Mouse (Mus musculus) brain, adult 10 weeks (tissue): ENCODE measurements around the gene Olfr1298. TPM values are rescaled to one million over a fixed set of nuclear protein-coding genes. Genes with fewer than 3 reads are reported as not detected.

Source experiments
- polyA plus RNA-seq: library from polyadenylated mRNA; stranded (reverse); fragments of 350-450 nt; fragmentation: Illumina TruSeq; extraction: RNeasy Lipid Tissue Mini Kit (QIAGEN cat#74804); gene quantifications from one replicate; pipeline ENCODE4 v1.2.3, GENCODE M21; 2015; ENCODE audit warnings: low read depth, low replicate concordance

Gene Olfr1298
- not detected for polyA plus RNA-seq

GRCm38 (mm10) chr2:111649101-111649500 lies at the start of gene Olfr1298:
Gene Olfr1298 (minus strand): TSS chr2:111649201.

GRCm38 (mm10) chr2:111661119-111661518 lies 12.1 kb upstream of the Olfr1298 start, which contains the start of gene Olfr1299:
Gene Olfr1299 (plus strand): TSS chr2:111661419.

GRCm38 (mm10) chr2:111626397-111626796 lies 22.6 kb downstream of the Olfr1298 start, which contains the start of gene Olfr1297:
Gene Olfr1297 (minus strand): TSS chr2:111626497.

Other genes starting within 250 kb of the Olfr1298 start
- not detected for gene Olfr1286, start 226.1 kb downstream of the Olfr1298 start, polyA plus RNA-seq
- gene Olfr1287, start 200.1 kb downstream of the Olfr1298 start, polyA plus RNA-seq = not detected
- not detected for gene Olfr1288, start 175.1 kb downstream of the Olfr1298 start, polyA plus RNA-seq
- gene Olfr1289, start 168.4 kb downstream of the Olfr1298 start, polyA plus RNA-seq = not detected
- not detected for gene Olfr1290, start 155.4 kb downstream of the Olfr1298 start, polyA plus RNA-seq
- gene Olfr1291-ps1, start 152.0 kb downstream of the Olfr1298 start, polyA plus RNA-seq = not detected
- gene Olfr1293-ps, start 124.0 kb downstream of the Olfr1298 start, polyA plus RNA-seq = not detected
- not detected for gene Olfr1294, start 108.9 kb downstream of the Olfr1298 start, polyA plus RNA-seq
- not detected for gene Olfr1295, start 79.5 kb downstream of the Olfr1298 start, polyA plus RNA-seq
- not detected for gene Olfr1297, start 22.7 kb downstream of the Olfr1298 start, polyA plus RNA-seq
- not detected for gene Olfr1299, start 12.2 kb upstream of the Olfr1298 start, polyA plus RNA-seq
- gene Olfr1301, start 101.8 kb upstream of the Olfr1298 start, polyA plus RNA-seq = not detected
- gene Olfr1302, start 128.2 kb upstream of the Olfr1298 start, polyA plus RNA-seq = not detected
- not detected for gene Olfr1303, start 171.1 kb upstream of the Olfr1298 start, polyA plus RNA-seq
- gene Olfr1305, start 227.9 kb upstream of the Olfr1298 start, polyA plus RNA-seq = not detected